Mouse (Mus musculus): ENCODE results near the gene Gm49358. TPM values are rescaled to one million over a fixed set of nuclear protein-coding genes. Genes with fewer than 3 reads are reported as not detected.

The Gm49358 gene
- polyA plus RNA-seq (2017; shearing (Covaris generic)): not detected

GRCm38 (mm10) chr10:86763672-86764071, at the start of gene Gm49358:
TSS of gene Gm49358 (plus strand) at chr10:86763972.

GRCm38 (mm10) chr10:86778398-86779116, 14.8 kb downstream of the Gm49358 start, which contains the start of gene Nt5dc3:
TSS of gene Nt5dc3 (plus strand) at chr10:86779005.

Other genes with a start within 250 kb of the Gm49358 start
- gene Hsp90b1, start 58.5 kb upstream of the Gm49358 start, polyA plus RNA-seq (2017; shearing (Covaris generic)): 300 TPM
- gene Ttc41, start 58.2 kb upstream of the Gm49358 start, polyA plus RNA-seq (2017; shearing (Covaris generic)): 1.0 TPM
- gene Nt5dc3, start 15.0 kb downstream of the Gm49358 start, polyA plus RNA-seq (2017; shearing (Covaris generic)): 0.91 TPM
- gene Stab2, start 244.1 kb downstream of the Gm49358 start, polyA plus RNA-seq (2017; shearing (Covaris generic)): 0.19 TPM

All from CD4-positive, CD25-positive, alpha-beta regulatory T cell, adult 9 weeks (primary cell).